ENCODE assay signal across 10 mouse cellular contexts in genomic region chr8:95175306-95175705, GRCm38 (mm10). TPM values are rescaled to one million over a fixed set of nuclear protein-coding genes. Genes with fewer than 3 reads are reported as not detected.
DNase-seq lines count a peak whose midpoint lies in the region; ATAC-seq lines count a peak whose summit lies in the region.
"Had no signal": no experiment of that assay in that cellular context is flagged by ENCODE, and none has a peak within 500 bp of the region (broad histone marks: within the 10 kb centered on the region; RNA-seq: fewer than 3 reads in every experiment).

No protein-coding gene starts in this region.

- DNase-seq in forebrain, embryonic 10.5 days (ENCODE audit: extremely low spot score, low spot score): no peak
- no peak for DNase-seq in hindbrain, embryonic 10.5 days (ENCODE audit: low spot score)
- peak; percentile 46 to 66 for DNase-seq in layer of hippocampus, postnatal 14 days (ENCODE audit: low spot score in 2 of 2)
- DNase-seq in spleen, postnatal 4 days (ENCODE audit: low spot score in 2 of 2): no peak
- no peak for DNase-seq in lung, postnatal 14 days
- DNase-seq: cerebellum, postnatal 36 days; heart, adult 18-20 months had no signal

- 68% methylated on average over 5 of the region's 5 CpGs for WGBS in forebrain, embryonic 10.5 days
- 55% methylated on average over 5 of the region's 5 CpGs for WGBS in hindbrain, embryonic 10.5 days
- 40% methylated on average over 5 of the region's 5 CpGs for WGBS in neural tube, embryonic 13.5 days
- WGBS in kidney, embryonic 16.5 days: 46% methylated on average over 5 of the region's 5 CpGs

- peak overlapping the region; percentile 47; the same call in 1 of the 2 replicates for H3K9ac ChIP-seq in neural tube, embryonic 13.5 days
- no peak overlapping the region for H3K9ac ChIP-seq in kidney, embryonic 16.5 days (replicated peaks; ENCODE audit: low read length)
- H3K9ac ChIP-seq: liver, embryonic 14.5 days had no signal

- H3K4me1 ChIP-seq in forebrain, embryonic 10.5 days: peaks cover 15% of the 10 kb centered on the region
- peaks cover 23% of the 10 kb centered on the region for H3K4me1 ChIP-seq in hindbrain, embryonic 10.5 days (replicated peaks)
- H3K4me1 ChIP-seq in neural tube, embryonic 13.5 days (replicated peaks): peaks cover 20% of the 10 kb centered on the region
- H3K4me1 ChIP-seq in kidney, embryonic 16.5 days (ENCODE audit: insufficient read depth, low read length): no peaks in the 10 kb centered on the region

- no peaks in the 10 kb centered on the region for H3K36me3 ChIP-seq in forebrain, embryonic 10.5 days (replicated peaks)
- H3K36me3 ChIP-seq in hindbrain, embryonic 10.5 days: no peaks in the 10 kb centered on the region
- no peaks in the 10 kb centered on the region for H3K36me3 ChIP-seq in neural tube, embryonic 13.5 days
- H3K36me3 ChIP-seq in kidney, embryonic 16.5 days (ENCODE audit: insufficient read depth, low read length): no peaks in the 10 kb centered on the region

- no peak overlapping the region for H3K4me2 ChIP-seq in neural tube, embryonic 13.5 days
- H3K4me2 ChIP-seq in kidney, embryonic 16.5 days (replicated peaks; ENCODE audit: low read depth, low read length): no peak overlapping the region

- H3K4me3 ChIP-seq in forebrain, embryonic 10.5 days: no peak overlapping the region
- H3K4me3 ChIP-seq in hindbrain, embryonic 10.5 days: no peak overlapping the region
- H3K4me3 ChIP-seq in neural tube, embryonic 13.5 days: no peak overlapping the region
- no peak overlapping the region for H3K4me3 ChIP-seq in kidney, embryonic 16.5 days (ENCODE audit: low read length)

- ATAC-seq in neural tube, embryonic 13.5 days (ENCODE audit: low read depth): peak; percentile 65
- no peak for ATAC-seq in kidney, embryonic 16.5 days (ENCODE audit: low FRiP score, low TSS enrichment)

- H3K27ac ChIP-seq in forebrain, embryonic 10.5 days: peak overlapping the region; percentile 40; the same call in 1 of the 2 replicates
- peak overlapping the region; percentile 62 for H3K27ac ChIP-seq in hindbrain, embryonic 10.5 days
- peak overlapping the region; percentile 92 for H3K27ac ChIP-seq in neural tube, embryonic 13.5 days (replicated peaks)
- H3K27ac ChIP-seq in kidney, embryonic 16.5 days (ENCODE audit: low read length): no peak overlapping the region
- H3K27ac ChIP-seq: liver, embryonic 14.5 days had no signal

- H3K9me3 ChIP-seq in forebrain, embryonic 10.5 days: no peaks in the 10 kb centered on the region
- no peaks in the 10 kb centered on the region for H3K9me3 ChIP-seq in hindbrain, embryonic 10.5 days
- no peaks in the 10 kb centered on the region for H3K9me3 ChIP-seq in neural tube, embryonic 13.5 days
- H3K9me3 ChIP-seq in kidney, embryonic 16.5 days (ENCODE audit: low read length): no peaks in the 10 kb centered on the region

- H3K27me3 ChIP-seq in forebrain, embryonic 10.5 days (ENCODE audit: poor library complexity, severe bottlenecking): no peaks in the 10 kb centered on the region
- no peaks in the 10 kb centered on the region for H3K27me3 ChIP-seq in hindbrain, embryonic 10.5 days (ENCODE audit: insufficient read depth, poor library complexity, severe bottlenecking)
- H3K27me3 ChIP-seq in neural tube, embryonic 13.5 days: no peaks in the 10 kb centered on the region
- no peaks in the 10 kb centered on the region for H3K27me3 ChIP-seq in kidney, embryonic 16.5 days (ENCODE audit: insufficient read depth, low read length)

RNA-seq across cellular contexts. Expression of gene Kifc3, which starts 27.3 kb away (rescaled TPM):
- 4.4 and 5.5 TPM in 2 replicates for polyA plus RNA-seq in forebrain, embryonic 10.5 days (2016; fragmentation: Nextera tagmentation; extraction: Ambion mirVana)
- polyA plus RNA-seq in hindbrain, embryonic 10.5 days (2016; fragmentation: Nextera tagmentation; extraction: Ambion mirVana): 6.5 and 9.1 TPM in 2 replicates
- 10 to 100 TPM; 59.0 to 60.2 TPM for total RNA-seq in layer of hippocampus, postnatal 14 days (2021)
- 17.8 and 21.5 TPM in 2 replicates for polyA plus RNA-seq in neural tube, embryonic 13.5 days (2015; fragmentation: Nextera tagmentation; extraction: Ambion mirVana)
- polyA plus RNA-seq in kidney, embryonic 16.5 days (2015; fragmentation: Nextera tagmentation; extraction: Ambion mirVana): 32.5 and 37.7 TPM in 2 replicates

Comparison
In these comparisons a context has a peak if more than half of its experiments do, and no peak if none do; other contexts are left out.
1. DNase-seq: peak in layer of hippocampus, postnatal 14 days (2 of 2); none in forebrain, embryonic 10.5 days (single experiment), hindbrain, embryonic 10.5 days (single experiment), spleen, postnatal 4 days (0 of 2) and lung, postnatal 14 days (single experiment).